Mouse (Mus musculus): ENCODE data around the gene Fam177a.
"Not testable (repeated sequence)": the region's sequence is repeated elsewhere in the genome, so short reads cannot be mapped to it uniquely, and the experiment has no call there.

GRCm38 (mm10) chr12:55154559-55155448 is 30.5 kb downstream of the Fam177a start, which contains the start of gene Srp54b:
- not testable (repeated sequence) for TF ChIP-seq CTCF (conservative IDR thresholded peaks at IDR 0.05; ENCODE audit: insufficient read depth, insufficient read length, low read depth, low read length); POLR2A (IDR thresholded peaks at IDR 0.05; ENCODE audit: low read depth, low read length)

Measured in kidney, adult 2 months (tissue).